Mouse (Mus musculus) liver, embryonic 11.5 days (tissue): Measurements from ENCODE around the gene Stard5. TPM values are rescaled to one million over a fixed set of nuclear protein-coding genes. Genes with fewer than 3 reads are reported as not detected.

Source experiments
- ATAC-seq: fragments of 200-750 bp; cut with Nextera tagmentation; replicated peaks from 2 replicates; pipeline ENCODE4 v1.8.0; 2017; ENCODE audit warnings: moderate number of reproducible peaks, mild to moderate bottlenecking, moderate TSS enrichment, moderate library complexity; ENCODE audit not compliant: low FRiP score
- DNase-seq: peaks from one replicate; pipeline ENCODE4 v3.0.0-alpha.2; 2017; ENCODE audit warnings: low spot score
- H3K27ac ChIP-seq: fragments of 300-500 bp; sonication (generic); 2 replicates; pipeline ENCODE4 v1.5.1; 2014; ENCODE audit warnings: mild to moderate bottlenecking, low read depth, low read length, control low read depth
- H3K27me3 ChIP-seq: fragments of 300-500 bp; sonication (generic); replicated peaks from 2 replicates; pipeline ENCODE4 v1.6.1; 2014; ENCODE audit warnings: low read length, mixed read lengths; ENCODE audit not compliant: control insufficient read depth, insufficient read depth
- H3K36me3 ChIP-seq: fragments of 300-500 bp; sonication (generic); 2 replicates; pipeline ENCODE4 v1.6.1; 2014; ENCODE audit warnings: mild to moderate bottlenecking, low read length, moderate library complexity, mixed read lengths; ENCODE audit not compliant: control insufficient read depth, insufficient read depth
- H3K4me1 ChIP-seq: fragments of 300-500 bp; sonication (generic); replicated peaks from 2 replicates; pipeline ENCODE4 v1.6.1; 2014; ENCODE audit warnings: low read length, mixed read lengths; ENCODE audit not compliant: control insufficient read depth, insufficient read depth
- H3K4me2 ChIP-seq: fragments of 300-500 bp; sonication (generic); 2 replicates; pipeline ENCODE4 v1.6.1; 2014; ENCODE audit warnings: mild to moderate bottlenecking, control low read depth, moderate library complexity
- H3K4me3 ChIP-seq: fragments of 300-500 bp; sonication (generic); 2 replicates; pipeline ENCODE4 v1.5.1; 2014; ENCODE audit warnings: low read depth, low read length, control low read depth
- H3K9ac ChIP-seq: fragments of 300-500 bp; sonication (generic); 2 replicates; pipeline ENCODE4 v1.6.1; 2014; ENCODE audit warnings: low read depth, low read length, control low read depth
- H3K9me3 ChIP-seq: fragments of 300-500 bp; sonication (generic); 2 replicates; pipeline ENCODE4 v1.6.1; 2016; ENCODE audit warnings: low read length, inconsistent platforms, mixed read lengths; ENCODE audit not compliant: control insufficient read depth
- WGBS: fragments of 180-500 bp; shearing (Covaris S2); extraction: QIAGEN DNeasy Blood & Tissue Kit; methylation state at CpG from one replicate; pipeline ENCODE4 v1.1.7; 2014; 5-methylcytosine and 5-hydroxymethylcytosine counted together
- polyA plus RNA-seq: library from polyadenylated mRNA; unstranded; fragments of >200 nt; fragmentation: Nextera tagmentation; extraction: Ambion mirVana; gene quantifications from 2 replicates; pipeline ENCODE4 v1.2.1, GENCODE M21; 2014

Gene Stard5
- polyA plus RNA-seq, 1 experiment from 2014 or later, result 10.8 TPM

DNA sequence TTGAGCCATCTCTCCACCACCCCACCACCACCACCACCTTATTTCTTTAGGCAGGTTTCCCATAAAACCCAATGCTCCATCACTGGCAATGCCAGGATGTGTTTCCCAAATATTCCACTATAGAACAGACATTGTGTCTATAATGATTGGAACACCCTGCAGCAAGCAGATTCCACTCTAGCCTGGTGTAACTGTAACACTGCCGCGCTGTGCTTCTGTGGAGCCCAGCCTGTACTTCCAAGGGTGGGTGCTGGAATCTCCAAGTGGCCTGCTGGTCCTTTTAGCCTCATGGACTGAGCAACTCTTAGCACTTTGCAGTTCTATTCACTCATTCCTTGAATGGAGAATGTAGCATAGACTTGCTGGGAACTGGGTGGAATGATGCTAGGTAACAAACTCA lies 25.0 kb upstream of the Stard5 start:
- H3K4me3 ChIP-seq, result no peak overlapping the region
- no peaks in the 10 kb centered on the region for H3K4me1 ChIP-seq
- DNase-seq (no peak), ATAC-seq (no peak)
- WGBS, result 86% methylated on average over 2 of the region's 2 CpGs
- no peaks in the 10 kb centered on the region for H3K27me3 ChIP-seq
- H3K27ac ChIP-seq, result no peak overlapping the region
- H3K9me3 ChIP-seq, result no peaks in the 10 kb centered on the region
- H3K9ac ChIP-seq, result no peak overlapping the region
- no peak overlapping the region for H3K4me2 ChIP-seq
- no peaks in the 10 kb centered on the region for H3K36me3 ChIP-seq

DNA sequence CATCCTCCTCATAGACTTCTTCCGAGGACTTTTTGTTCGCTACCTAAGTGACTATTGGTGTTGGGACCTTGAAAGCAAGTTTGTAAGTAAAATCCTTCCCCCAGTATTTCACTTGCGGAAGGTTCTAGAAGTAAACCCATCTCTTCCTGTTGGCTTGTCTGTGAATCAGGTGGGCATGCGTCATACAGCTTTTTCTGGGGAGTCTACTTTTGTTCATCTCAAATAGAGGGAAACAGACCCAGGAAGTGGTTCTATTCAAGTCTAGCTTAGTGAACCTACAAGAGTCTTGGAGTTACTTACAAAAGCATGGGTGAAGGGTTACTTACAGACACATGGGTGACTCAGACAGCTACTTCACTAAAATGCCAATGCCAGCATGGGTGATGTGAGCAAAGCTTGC lies 21.9 kb upstream of the Stard5 start:
- Histone ChIP-seq H3K27me3 (no peaks in the 10 kb centered on the region), H3K4me1 (no peaks in the 10 kb centered on the region), H3K4me3 (no peak overlapping the region), H3K27ac (no peak overlapping the region), H3K4me2 (no peak overlapping the region), H3K9me3 (no peaks in the 10 kb centered on the region), H3K36me3 (no peaks in the 10 kb centered on the region), H3K9ac (no peak overlapping the region)
- ATAC-seq, result no peak
- WGBS, result 93% methylated on average over 4 of the region's 4 CpGs
- no peak for DNase-seq

DNA sequence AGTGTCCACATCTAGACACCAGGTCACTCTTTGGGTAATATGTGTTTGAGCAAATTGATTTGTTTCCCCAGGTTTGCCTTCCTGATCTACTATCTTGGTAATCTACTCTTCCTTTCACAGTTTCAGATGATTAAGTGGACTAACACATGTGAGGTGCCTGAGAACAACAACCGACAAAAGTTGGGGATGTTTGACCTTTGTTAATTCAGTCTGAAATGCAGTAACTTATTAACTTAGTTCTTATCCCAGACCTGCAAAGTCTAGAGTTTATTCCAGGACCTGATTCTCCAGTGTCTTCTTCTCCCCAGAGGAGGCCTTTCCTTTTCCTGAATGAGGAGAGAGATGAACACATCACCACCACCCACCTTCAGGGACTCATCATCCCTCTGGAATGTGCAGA lies 19.9 kb upstream of the Stard5 start:
- Histone ChIP-seq H3K4me2 (no peak overlapping the region), H3K36me3 (no peaks in the 10 kb centered on the region), H3K9ac (no peak overlapping the region), H3K9me3 (no peaks in the 10 kb centered on the region), H3K4me1 (no peaks in the 10 kb centered on the region), H3K27ac (no peak overlapping the region), H3K27me3 (no peaks in the 10 kb centered on the region), H3K4me3 (no peak overlapping the region)
- DNase-seq (no peak), ATAC-seq (no peak)
- 81% methylated on average over 1 of the region's 1 CpGs for WGBS

DNA sequence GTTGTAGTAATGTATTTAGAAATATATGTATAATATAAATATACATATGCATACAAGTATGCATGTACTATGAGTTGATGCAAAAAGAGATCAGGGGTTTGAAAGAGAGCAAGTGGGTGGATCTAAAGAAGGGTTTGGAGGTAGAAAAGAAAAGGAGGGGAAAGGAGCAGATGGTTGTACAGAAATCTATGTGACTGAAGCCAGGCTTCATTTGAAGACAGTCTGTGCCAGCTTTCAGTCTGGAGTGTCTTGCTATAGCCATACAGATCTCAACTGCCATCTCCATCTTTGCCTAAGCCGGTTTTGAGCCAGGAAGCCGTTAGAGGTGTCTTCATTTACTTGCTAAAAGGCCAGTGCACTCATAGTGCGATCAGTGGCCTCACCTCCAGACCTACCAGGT lies 16.5 kb upstream of the Stard5 start:
- Histone ChIP-seq H3K4me1 (no peaks in the 10 kb centered on the region), H3K9ac (no peak overlapping the region), H3K27ac (no peak overlapping the region), H3K4me3 (no peak overlapping the region), H3K4me2 (no peak overlapping the region), H3K27me3 (no peaks in the 10 kb centered on the region), H3K9me3 (no peaks in the 10 kb centered on the region), H3K36me3 (no peaks in the 10 kb centered on the region)
- WGBS, result 81% methylated on average over 3 of the region's 3 CpGs
- ATAC-seq (no peak), DNase-seq (no peak)

DNA sequence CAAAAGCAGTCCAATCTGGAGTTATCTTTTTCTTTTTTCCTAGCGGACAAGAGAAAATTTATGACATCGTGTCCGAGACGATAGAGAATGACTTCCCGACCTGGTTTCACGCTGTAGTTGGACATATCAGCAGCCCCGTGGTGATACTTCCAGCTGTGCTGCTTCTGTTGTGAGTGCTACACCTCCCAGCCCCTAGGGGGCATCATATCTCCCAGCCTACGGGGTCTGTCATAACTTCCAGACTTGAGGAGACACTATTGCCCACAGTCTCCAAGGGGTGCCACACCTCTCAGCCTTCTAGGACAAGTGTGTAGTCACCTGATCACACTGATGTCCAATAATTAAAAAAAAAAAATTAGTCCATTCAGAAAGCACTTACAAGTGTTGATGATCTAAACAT lies 15.9 kb upstream of the Stard5 start:
- Histone ChIP-seq H3K4me2 (no peak overlapping the region), H3K4me3 (no peak overlapping the region), H3K9me3 (no peaks in the 10 kb centered on the region), H3K9ac (no peak overlapping the region), H3K27me3 (no peaks in the 10 kb centered on the region), H3K27ac (no peak overlapping the region), H3K4me1 (no peaks in the 10 kb centered on the region), H3K36me3 (no peaks in the 10 kb centered on the region)
- ATAC-seq (no peak), DNase-seq (no peak)
- 79% methylated on average over 8 of the region's 8 CpGs for WGBS

DNA sequence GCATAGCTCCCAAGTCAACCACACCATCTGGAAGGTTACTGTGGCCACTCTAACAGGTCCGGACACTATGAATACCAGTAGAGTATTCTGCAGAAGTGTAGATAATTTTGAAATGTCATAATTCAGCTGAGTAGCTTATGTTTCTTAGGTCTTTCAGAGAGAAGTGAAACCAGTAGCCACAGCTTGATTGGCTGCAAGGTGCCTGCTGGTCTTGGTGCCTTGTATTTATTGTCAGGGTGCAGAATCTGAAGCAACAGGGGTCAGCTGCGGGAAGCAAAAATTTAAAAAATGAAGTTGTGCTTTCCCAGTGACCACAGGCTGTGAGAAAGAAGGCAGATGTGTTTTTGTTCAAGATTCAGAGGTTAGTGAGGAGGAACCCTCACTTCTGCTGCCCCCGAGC lies 15.5 kb upstream of the Stard5 start:
- H3K4me2 ChIP-seq, result no peak overlapping the region
- no peaks in the 10 kb centered on the region for H3K4me1 ChIP-seq
- no peaks in the 10 kb centered on the region for H3K36me3 ChIP-seq
- ATAC-seq (no peak), DNase-seq (no peak)
- no peak overlapping the region for H3K27ac ChIP-seq
- WGBS, result 89% methylated on average over 3 of the region's 3 CpGs
- H3K4me3 ChIP-seq, result no peak overlapping the region
- no peaks in the 10 kb centered on the region for H3K9me3 ChIP-seq
- H3K9ac ChIP-seq, result no peak overlapping the region
- H3K27me3 ChIP-seq, result no peaks in the 10 kb centered on the region

DNA sequence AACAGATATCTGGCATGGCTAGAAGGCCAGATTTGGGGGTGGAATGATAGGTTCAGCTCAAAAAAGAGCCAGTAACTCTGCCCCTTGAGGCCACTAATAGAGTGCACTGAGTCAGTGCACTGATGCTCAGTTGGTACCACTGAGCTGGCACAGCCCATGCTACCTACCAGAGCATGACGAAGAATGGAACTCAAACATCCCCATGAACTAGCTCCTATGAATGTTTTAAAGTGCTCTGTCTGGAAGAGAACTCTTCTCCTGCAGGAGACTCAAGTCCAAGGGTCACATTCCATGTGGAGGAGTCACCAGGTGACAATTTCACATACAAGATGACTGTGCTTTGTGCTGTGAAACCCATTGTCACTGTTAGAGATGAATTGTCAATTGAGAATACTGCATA lies 13.1 kb upstream of the Stard5 start:
- H3K4me1 ChIP-seq, result no peaks in the 10 kb centered on the region
- H3K9ac ChIP-seq, result no peak overlapping the region
- no peaks in the 10 kb centered on the region for H3K9me3 ChIP-seq
- ATAC-seq (no peak), DNase-seq (no peak)
- no peak overlapping the region for H3K4me3 ChIP-seq
- H3K27me3 ChIP-seq, result no peaks in the 10 kb centered on the region
- H3K4me2 ChIP-seq, result no peak overlapping the region
- no peaks in the 10 kb centered on the region for H3K36me3 ChIP-seq
- WGBS, result 86% methylated on average over 1 of the region's 1 CpGs
- H3K27ac ChIP-seq, result no peak overlapping the region

DNA sequence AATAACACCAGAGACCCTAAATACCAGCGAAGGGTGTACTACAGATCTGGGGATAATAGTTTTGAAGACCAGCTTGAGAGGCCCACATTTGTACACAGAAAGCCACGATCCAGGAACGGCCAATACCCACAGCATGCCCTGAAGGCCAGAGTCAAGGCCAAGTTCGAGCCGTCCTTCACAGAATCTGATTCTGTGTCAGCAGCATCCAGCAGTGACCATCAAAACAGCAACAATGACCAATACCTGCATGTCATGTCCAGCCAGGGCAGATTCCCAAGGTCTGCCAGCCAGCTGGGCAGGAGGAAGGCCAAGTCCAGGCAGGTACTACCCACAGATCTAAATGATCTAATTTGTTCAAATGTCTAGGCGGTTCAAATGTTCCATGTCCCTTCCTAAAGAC lies 9.2 kb upstream of the Stard5 start:
- H3K27ac ChIP-seq, result no peak overlapping the region
- no peak overlapping the region for H3K4me3 ChIP-seq
- no peaks in the 10 kb centered on the region for H3K9me3 ChIP-seq
- ATAC-seq (no peak), DNase-seq (no peak)
- no peaks in the 10 kb centered on the region for H3K36me3 ChIP-seq
- H3K27me3 ChIP-seq, result no peaks in the 10 kb centered on the region
- no peak overlapping the region for H3K9ac ChIP-seq
- no peak overlapping the region for H3K4me2 ChIP-seq
- WGBS, result 87% methylated on average over 6 of the region's 6 CpGs
- no peaks in the 10 kb centered on the region for H3K4me1 ChIP-seq

DNA sequence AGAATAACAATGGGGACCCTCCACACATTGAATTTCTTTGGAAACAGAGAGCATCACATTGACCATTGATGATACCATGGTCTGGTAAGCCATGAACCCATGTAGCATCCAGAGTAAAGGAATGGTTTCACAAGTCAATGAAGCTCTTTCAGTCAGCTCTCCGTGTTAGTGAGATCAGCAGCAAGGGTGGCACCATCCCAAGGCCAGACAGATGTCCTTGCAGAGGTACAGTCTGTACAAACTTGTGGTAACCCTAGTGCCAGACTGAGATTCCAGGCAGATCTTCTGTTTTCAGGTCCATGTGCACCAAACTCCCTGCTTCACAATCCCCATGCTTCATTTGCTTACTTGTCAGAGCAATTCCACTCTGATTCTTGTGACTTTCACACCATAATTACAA lies 7.7 kb upstream of the Stard5 start:
- no peaks in the 10 kb centered on the region for H3K36me3 ChIP-seq
- ATAC-seq, result no peak
- no peak overlapping the region for H3K4me2 ChIP-seq
- no peak overlapping the region for H3K4me3 ChIP-seq
- no peak for DNase-seq
- H3K27ac ChIP-seq, result no peak overlapping the region
- WGBS, result 59% methylated on average over 1 of the region's 1 CpGs
- H3K9me3 ChIP-seq, result no peaks in the 10 kb centered on the region
- H3K4me1 ChIP-seq, result no peaks in the 10 kb centered on the region
- H3K9ac ChIP-seq, result no peak overlapping the region
- no peaks in the 10 kb centered on the region for H3K27me3 ChIP-seq
